Mouse (Mus musculus) MEL (cell line): Measurements from ENCODE around the gene Ankdd1b. TPM values are rescaled to one million over a fixed set of nuclear protein-coding genes. Genes with fewer than 3 reads are reported as not detected.

ENCODE experiments used
- DNase-seq: peaks from one replicate; pipeline ENCODE4 v3.0.0; 2011; ENCODE audit warnings: low read depth, low spot score
- H3K27ac ChIP-seq: 2 replicates; pipeline ENCODE4 v1.5.1; 2012; ENCODE audit warnings: low read depth, mild to moderate bottlenecking, control low read depth, low read length, moderate library complexity; ENCODE audit not compliant: control insufficient read depth
- H3K27me3 ChIP-seq, 2 experiments: fragments of 150-350 bp in 1 of 2; sonication (generic) in 1 of 2; 2 replicates each; pipeline ENCODE4 v1.6.1; 2012; ENCODE audit warnings: low read length in 2 of 2, mild to moderate bottlenecking in 2 of 2, improper control_type of control experiment in 1 of 2, moderate library complexity in 1 of 2; ENCODE audit not compliant: insufficient read depth in 2 of 2, control insufficient read depth in 1 of 2
- H3K36me3 ChIP-seq, 2 experiments: 2 replicates each; pipeline ENCODE4 v1.6.1; 2012 to 2014; ENCODE audit warnings: low read length in 2 of 2, improper control_type of control experiment in 1 of 2, inconsistent platforms in 1 of 2, mild to moderate bottlenecking in 1 of 2; ENCODE audit not compliant: insufficient read depth in 2 of 2, control insufficient read depth in 1 of 2
- H3K4me1 ChIP-seq, 2 experiments: fragments of 150-350 bp in 1 of 2; sonication (generic) in 1 of 2; 2 replicates each; pipeline ENCODE4 v1.6.1; 2012; ENCODE audit warnings: low read length in 2 of 2, improper control_type of control experiment in 1 of 2, mild to moderate bottlenecking in 1 of 2; ENCODE audit not compliant: insufficient read depth in 2 of 2, control insufficient read depth in 1 of 2
- H3K4me3 ChIP-seq, 2 experiments: fragments of 150-350 bp in 1 of 2; sonication (generic) in 1 of 2; 2 replicates each; pipeline ENCODE4 v1.5.1; 2012; ENCODE audit warnings: low read depth in 2 of 2, low read length in 2 of 2, mild to moderate bottlenecking in 2 of 2, moderate library complexity in 2 of 2, control low read depth in 1 of 2, improper control_type of control experiment in 1 of 2; ENCODE audit not compliant: control insufficient read depth in 1 of 2, insufficient read depth in 1 of 2
- H3K79me2 ChIP-seq: 2 replicates; pipeline ENCODE4 v1.6.1; 2012; ENCODE audit warnings: mild to moderate bottlenecking, low read length, moderate library complexity; ENCODE audit not compliant: control insufficient read depth, poor library complexity, insufficient read depth
- H3K9ac ChIP-seq: 2 replicates; pipeline ENCODE4 v1.6.1; 2012; ENCODE audit warnings: low read depth, mild to moderate bottlenecking, control low read depth, low read length, moderate library complexity; ENCODE audit not compliant: control insufficient read depth, poor library complexity, severe bottlenecking
- H3K9me3 ChIP-seq: fragments of 150-350 bp; sonication (generic); replicated peaks from 2 replicates; pipeline ENCODE4 v1.6.1; 2012; ENCODE audit warnings: mild to moderate bottlenecking, low read length, improper control_type of control experiment, moderate library complexity; ENCODE audit not compliant: insufficient read depth
- BHLHE40 ChIP-seq: IDR thresholded peaks from 2 replicates; pipeline ENCODE4 v1.6.1; 2012; ENCODE audit warnings: low read depth, mild to moderate bottlenecking, inconsistent platforms, low read length, improper control_type of control experiment, borderline replicate concordance
- CHD2 ChIP-seq: IDR thresholded peaks from 2 replicates; pipeline ENCODE4 v1.6.1; 2011; ENCODE audit warnings: low read length, improper control_type of control experiment
- ELF1 ChIP-seq: IDR thresholded peaks from 2 replicates; pipeline ENCODE4 v1.6.1; 2014; ENCODE audit warnings: low read depth, mild to moderate bottlenecking, inconsistent platforms, low read length, improper control_type of control experiment, moderate library complexity
- EP300 ChIP-seq, 2 experiments: IDR thresholded peaks; 2 replicates each; pipeline ENCODE4 v1.6.1; 2011; ENCODE audit warnings: improper control_type of control experiment in 2 of 2, low read length in 2 of 2, low read depth in 1 of 2, mild to moderate bottlenecking in 1 of 2
- ETS1 ChIP-seq: IDR thresholded peaks from 2 replicates; pipeline ENCODE4 v1.6.1; 2012; ENCODE audit warnings: low read depth, mild to moderate bottlenecking, inconsistent platforms, low read length, improper control_type of control experiment, moderate library complexity
- GATA1 ChIP-seq: IDR thresholded peaks from 2 replicates; pipeline ENCODE4 v1.6.1; 2011; ENCODE audit warnings: low read depth, low read length, improper control_type of control experiment
- JUND ChIP-seq: IDR thresholded peaks from 2 replicates; pipeline ENCODE4 v1.6.1; 2011; ENCODE audit warnings: low read depth, mild to moderate bottlenecking, improper control_type of control experiment, low read length
- MAX ChIP-seq: IDR thresholded peaks from 2 replicates; pipeline ENCODE4 v1.6.1; 2011; ENCODE audit warnings: low read length, improper control_type of control experiment
- MAZ ChIP-seq: IDR thresholded peaks from 2 replicates; pipeline ENCODE4 v1.6.1; 2012; ENCODE audit warnings: low read depth, mild to moderate bottlenecking, inconsistent platforms, low read length, improper control_type of control experiment
- MXI1 ChIP-seq: IDR thresholded peaks from 2 replicates; pipeline ENCODE4 v1.6.1; 2011; ENCODE audit warnings: mild to moderate bottlenecking, low read depth, low read length, improper control_type of control experiment
- MYC ChIP-seq: IDR thresholded peaks from 2 replicates; pipeline ENCODE4 v1.6.1; 2011; ENCODE audit warnings: low read depth, mild to moderate bottlenecking, low read length, improper control_type of control experiment, moderate library complexity
- NELFE ChIP-seq: IDR thresholded peaks from 2 replicates; pipeline ENCODE4 v1.6.1; 2011; ENCODE audit warnings: low read depth, low read length, improper control_type of control experiment
- POLR2A ChIP-seq, 2 experiments: IDR thresholded peaks; 2 replicates each; pipeline ENCODE4 v1.6.1; 2011 to 2012; ENCODE audit warnings: low read length in 2 of 2, mild to moderate bottlenecking in 2 of 2, control low read depth in 1 of 2, improper control_type of control experiment in 1 of 2, low read depth in 1 of 2, moderate library complexity in 1 of 2; ENCODE audit not compliant: control insufficient read depth in 1 of 2, insufficient read depth in 1 of 2, poor library complexity in 1 of 2
- POLR2AphosphoS2 ChIP-seq: IDR thresholded peaks from 2 replicates; pipeline ENCODE4 v1.6.1; 2011; ENCODE audit warnings: low read length, improper control_type of control experiment
- POLR2AphosphoS5 ChIP-seq: IDR thresholded peaks from 2 replicates; pipeline ENCODE4 v1.6.1; 2012; ENCODE audit warnings: low read depth, borderline replicate concordance, mild to moderate bottlenecking, inconsistent platforms, low read length, moderate library complexity, mixed read lengths
- SIN3A ChIP-seq: IDR thresholded peaks from 2 replicates; pipeline ENCODE4 v1.6.1; 2012; ENCODE audit warnings: low read length, improper control_type of control experiment, inconsistent platforms
- TAL1 ChIP-seq: IDR thresholded peaks from 2 replicates; pipeline ENCODE4 v1.6.1; 2012; ENCODE audit warnings: mild to moderate bottlenecking, inconsistent platforms, low read length, moderate library complexity, mixed read lengths
- TBP ChIP-seq: IDR thresholded peaks from 2 replicates; pipeline ENCODE4 v1.8.0; 2011; ENCODE audit warnings: low read depth, low read length, improper control_type of control experiment
- TCF12 ChIP-seq: IDR thresholded peaks from 2 replicates; pipeline ENCODE4 v1.6.1; 2014; ENCODE audit warnings: low read depth, mild to moderate bottlenecking, inconsistent platforms, low read length, improper control_type of control experiment, moderate library complexity
- USF2 ChIP-seq, 2 experiments: IDR thresholded peaks; 2 replicates each; pipeline ENCODE4 v1.6.1; 2011 to 2012; ENCODE audit warnings: improper control_type of control experiment in 2 of 2, low read length in 2 of 2, borderline replicate concordance in 1 of 2, inconsistent platforms in 1 of 2, low read depth in 1 of 2, mild to moderate bottlenecking in 1 of 2; ENCODE audit not compliant: insufficient read depth in 1 of 2
- ZNF384 ChIP-seq: IDR thresholded peaks from 2 replicates; pipeline ENCODE4 v1.6.1; 2012; ENCODE audit warnings: low read depth, mild to moderate bottlenecking, inconsistent platforms, low read length, improper control_type of control experiment
- polyA plus RNA-seq, 2 experiments: library from polyadenylated mRNA; stranded (reverse) in 1 of 2; unstranded in 1 of 2; fragments of >175 nt in 1 of 2; fragments of >200 nt in 1 of 2; gene quantifications; 2 replicates each; pipeline versions ENCODE4 v1.2.1 to v1.2.4; 2012; ENCODE audit warnings: low replicate concordance in 2 of 2, low read depth in 1 of 2; ENCODE audit not compliant: insufficient read length in 2 of 2, insufficient read depth in 1 of 2, missing spikeins in 1 of 2
- total RNA-seq: library from RNA; depleted of rRNA; stranded (reverse); fragments of 300-350 nt; gene quantifications from 2 replicates; pipeline ENCODE4 v1.2.3, GENCODE M21; 2012

Ankdd1b gene
- total and polyA plus RNA-seq, 3 experiments, result 0.12 TPM; not detected in 2

DNA sequence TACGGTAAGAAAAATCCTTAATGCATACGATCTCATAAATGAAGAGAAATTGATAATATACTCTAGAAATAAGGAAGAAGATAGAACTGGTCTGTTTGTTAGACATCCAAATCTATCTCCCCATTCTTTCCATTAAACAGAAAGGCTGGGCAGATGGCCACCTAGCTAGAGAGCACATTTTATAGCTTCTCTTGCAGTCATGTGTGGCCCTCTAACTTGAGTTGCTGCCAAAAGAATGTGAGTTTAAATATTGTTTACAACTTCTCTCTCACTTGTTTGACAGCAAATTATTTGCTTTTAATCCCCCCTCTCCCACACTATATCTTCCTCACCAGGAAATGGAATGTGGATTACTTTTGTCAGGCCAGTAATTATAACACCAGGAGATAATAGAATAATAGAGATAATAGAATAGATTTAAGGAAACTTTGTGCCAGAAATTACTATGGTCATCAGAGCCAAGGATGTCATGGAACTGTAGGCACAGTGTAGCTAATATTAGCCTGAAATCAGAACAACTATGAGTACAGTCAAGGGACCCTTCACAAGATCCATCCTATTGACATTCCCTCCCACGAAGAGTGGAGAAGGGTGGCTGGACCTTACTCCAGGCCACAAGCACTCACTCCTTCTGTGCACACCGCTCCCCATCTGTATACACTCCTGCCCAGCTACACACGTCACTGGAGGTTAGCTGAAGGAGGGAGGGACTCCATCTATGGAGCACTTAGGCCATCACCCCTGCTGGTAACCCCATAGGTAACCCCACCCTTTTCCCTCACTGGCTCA, 43.4 kb upstream of the Ankdd1b start (continued):
- TF ChIP-seq TCF12, result no peak

GRCm38 (mm10) chr13:96511893-96512292, 40.9 kb upstream of the Ankdd1b start:
- peaks cover 0 to 16% of the 10 kb centered on the region in 2 experiments; a peak in 3 of 4 replicates for H3K36me3 ChIP-seq
- H3K79me2 ChIP-seq, result no peaks in the 10 kb centered on the region
- H3K4me3 ChIP-seq, result peak overlapping the region; percentile 9 to 15; a peak in 3 of 4 replicates

GRCm38 (mm10) chr13:96511262-96511661, 40.3 kb upstream of the Ankdd1b start:
- Histone ChIP-seq H3K27ac (peak overlapping the region; percentile 98), H3K79me2 (no peaks in the 10 kb centered on the region), H3K27me3 (no peaks in the 10 kb centered on the region), H3K9me3 (no peaks in the 10 kb centered on the region), H3K4me3 (peak overlapping the region; percentile 56 to 65; a peak in 3 of 4 replicates), H3K36me3 (peaks cover 0 to 16% of the 10 kb centered on the region in 2 experiments; a peak in 3 of 4 replicates), H3K4me1 (peaks cover 0 to 19% of the 10 kb centered on the region in 2 experiments), H3K9ac (peak overlapping the region; percentile 74)
- TF ChIP-seq JUND, result no peak
- no peak; the same call in 1 of the 2 replicates for TF ChIP-seq GATA1
- no peak for TF ChIP-seq MAX
- peak; percentile 64 for TF ChIP-seq TAL1
- TF ChIP-seq MYC, result 0 out of 2 replicates have a peak, but pooled peaks have one; percentile 0
- peak; percentile 51 for DNase-seq

More at GRCm38 (mm10) chr13:96511893-96512292, 40.9 kb upstream of the Ankdd1b start:
- Histone ChIP-seq H3K27ac (peak overlapping the region; percentile 42), H3K9me3 (no peaks in the 10 kb centered on the region), H3K27me3 (no peaks in the 10 kb centered on the region), H3K4me1 (peaks cover 0 to 19% of the 10 kb centered on the region in 2 experiments), H3K9ac (peak overlapping the region; percentile 32)
- peak; percentile 73 for DNase-seq
- TF ChIP-seq GATA1, result no peak; the same call in 1 of the 2 replicates
- 0 out of 2 replicates have a peak, but pooled peaks have one; percentile 16 for TF ChIP-seq ETS1
- peak; percentile 37 to 58; a peak in 3 of 4 replicates for TF ChIP-seq EP300 (IDR thresholded peaks at IDR 0.05; ENCODE audit: low read depth in 1 of 2, low read length in 2 of 2)
- TF ChIP-seq TCF12, result peak; percentile 38; the same call in 1 of the 2 replicates
- 0 out of 2 replicates have a peak, but pooled peaks have one; percentile 30 for TF ChIP-seq TBP
- TF ChIP-seq TAL1, result peak; percentile 54

GRCm38 (mm10) chr13:96510635-96511034, 39.6 kb upstream of the Ankdd1b start:
- Histone ChIP-seq H3K27me3 (no peaks in the 10 kb centered on the region), H3K79me2 (no peaks in the 10 kb centered on the region), H3K4me3 (peak overlapping the region; percentile 56 to 65), H3K4me1 (peaks cover 0 to 19% of the 10 kb centered on the region in 2 experiments), H3K9ac (peak overlapping the region; percentile 74), H3K9me3 (no peaks in the 10 kb centered on the region), H3K27ac (peak overlapping the region; percentile 98), H3K36me3 (peaks cover 0 to 16% of the 10 kb centered on the region in 2 experiments; a peak in 2 of 4 replicates)
- DNase-seq, result peak; percentile 91
- peak; percentile 71 for TF ChIP-seq TBP
- TF ChIP-seq USF2 (IDR thresholded peaks at IDR 0.05; ENCODE audit: borderline replicate concordance in 1 of 2, insufficient read depth in 1 of 2, low read depth in 1 of 2, low read length in 2 of 2), result no peak
- no peak for TF ChIP-seq ELF1
- TF ChIP-seq CHD2, result no peak
- TF ChIP-seq POLR2AphosphoS5, result no peak
- TF ChIP-seq MAZ, result no peak
- TF ChIP-seq ZNF384, result no peak
- no peak for TF ChIP-seq POLR2AphosphoS2
- TF ChIP-seq SIN3A, result 0 out of 2 replicates have a peak, but pooled peaks have one; percentile 28
- TF ChIP-seq NELFE, result 0 out of 2 replicates have a peak, but pooled peaks have one; percentile 34
- peak in 1 of 2 experiments; percentile 51; a peak in 2 of 4 replicates for TF ChIP-seq POLR2A (IDR thresholded peaks at IDR 0.05; ENCODE audit: control insufficient read depth in 1 of 2, insufficient read depth in 1 of 2, low read depth in 1 of 2, low read length in 2 of 2, poor library complexity in 1 of 2)
- TF ChIP-seq BHLHE40, result no peak
- no peak for TF ChIP-seq GATA1
- peak; percentile 34; the same call in 1 of the 2 replicates for TF ChIP-seq MAX
- no peak for TF ChIP-seq MXI1
